Mouse (Mus musculus) left cerebral cortex, adult 8-10 months (tissue): ENCODE results near the gene Gm21981. TPM values are rescaled to one million over a fixed set of nuclear protein-coding genes. Genes with fewer than 3 reads are reported as not detected.

Experiments
- DNase-seq, 2 experiments: peaks; one replicate each; pipeline ENCODE4 v3.0.0; 2022; ENCODE audit warnings: low spot score in 2 of 2
- total RNA-seq, 4 experiments: library from RNA; stranded (reverse); gene quantifications; 2 replicates each; pipeline ENCODE4 v1.2.4; 2022

Gene Gm21981
- total RNA-seq, 4 experiments from 2014 or later = 2.4 to 4.9 (median 4.1) TPM

DNA sequence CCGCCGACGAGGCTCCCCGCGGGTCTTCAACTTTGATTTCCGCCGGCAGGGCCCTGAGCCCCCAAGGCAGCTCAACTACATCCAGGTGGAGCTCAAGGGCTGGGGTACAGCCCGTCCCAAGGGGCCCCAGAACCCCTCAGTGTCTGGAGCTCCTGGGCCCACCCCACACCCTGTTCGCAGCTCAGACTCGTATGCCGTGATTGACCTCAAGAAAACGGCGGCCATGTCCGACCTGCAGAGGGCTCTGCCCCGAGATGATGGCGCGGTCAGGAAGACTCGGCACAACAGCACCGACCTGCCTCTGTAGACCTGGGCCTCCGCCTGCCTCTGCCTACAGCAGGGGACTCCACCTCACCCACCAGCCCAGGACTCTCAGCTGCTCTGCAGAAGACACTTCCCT, 9.3 kb upstream of the Gm21981 start:
- no peak for DNase-seq

DNA sequence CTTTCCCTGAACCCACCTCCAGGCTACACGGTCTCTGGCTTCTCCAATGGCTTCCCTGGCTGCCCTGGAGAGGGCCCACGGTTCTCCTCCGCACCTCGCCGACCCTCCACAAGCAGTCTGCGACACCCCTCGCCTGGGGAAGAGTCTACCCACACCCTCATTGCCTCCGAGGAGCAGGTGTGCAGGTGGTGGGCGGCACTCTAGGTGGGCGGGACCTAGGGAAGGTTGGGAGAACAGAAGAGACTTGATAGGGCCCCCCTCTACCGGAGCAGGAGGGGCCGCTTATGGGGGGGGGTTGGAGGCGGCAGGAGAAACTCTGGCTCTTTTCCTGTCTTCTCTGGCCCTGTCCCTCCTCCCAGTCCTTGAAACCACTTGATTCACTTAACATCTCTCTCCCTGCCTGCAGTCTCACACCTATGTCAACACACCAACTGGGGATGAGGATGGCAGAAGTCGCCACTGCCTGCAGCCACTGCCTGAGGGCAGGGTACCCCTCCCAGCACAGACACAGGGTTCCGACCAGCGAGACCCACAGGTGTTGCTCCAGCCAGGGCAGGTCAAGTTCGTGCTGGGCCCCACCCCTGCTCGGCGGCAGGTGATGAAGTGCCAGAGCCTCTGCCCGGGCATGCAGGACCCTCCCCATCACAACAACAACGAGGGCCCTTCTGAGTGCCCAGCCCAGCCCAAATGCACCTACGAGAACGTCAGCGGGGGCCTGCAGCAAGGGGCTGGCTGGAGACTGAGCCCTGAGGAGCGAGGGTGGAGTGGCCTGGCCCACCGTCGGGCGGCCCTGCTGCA, 8.5 kb upstream of the Gm21981 start:
- no peak for DNase-seq

DNA sequence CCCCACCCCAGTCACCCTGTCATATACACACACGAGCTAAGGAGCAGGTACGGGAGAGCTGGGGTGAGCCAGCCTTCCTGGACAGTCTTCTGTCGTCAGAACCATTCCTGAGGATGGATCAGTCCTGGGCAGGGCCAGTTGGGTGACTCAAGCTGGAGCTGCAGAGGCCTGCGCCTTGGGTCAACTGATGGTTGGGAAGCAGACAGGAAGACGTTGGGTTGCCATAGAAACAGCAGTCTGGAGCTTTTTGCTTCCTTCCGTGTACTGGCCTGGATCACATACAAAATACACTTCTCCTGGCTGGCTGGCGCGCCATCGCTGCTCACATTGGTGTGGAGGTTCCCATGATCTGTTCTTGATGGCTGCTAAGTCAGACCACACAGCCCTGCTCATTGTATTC, 7.5 kb upstream of the Gm21981 start:
- no peak for DNase-seq

DNA sequence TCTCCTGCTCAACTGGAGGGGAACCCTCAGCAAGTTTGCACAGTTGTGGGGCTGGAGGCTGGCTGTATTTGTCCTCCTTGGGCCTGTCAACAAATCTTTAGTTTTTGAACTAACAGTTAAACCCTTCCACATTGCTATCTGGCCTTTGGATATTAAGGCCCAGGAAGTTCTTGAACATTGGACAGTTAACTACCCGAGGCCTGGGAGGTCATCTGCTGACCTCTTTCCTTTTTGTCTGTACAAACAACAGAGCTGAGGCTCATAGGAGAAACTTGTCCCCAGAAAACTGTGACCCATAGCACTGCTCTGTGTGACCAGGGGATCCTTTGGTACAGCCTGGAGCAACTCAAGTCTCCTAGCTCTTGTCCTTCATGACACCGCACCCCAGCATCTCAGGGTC, 4.8 kb upstream of the Gm21981 start:
- no peak for DNase-seq

DNA sequence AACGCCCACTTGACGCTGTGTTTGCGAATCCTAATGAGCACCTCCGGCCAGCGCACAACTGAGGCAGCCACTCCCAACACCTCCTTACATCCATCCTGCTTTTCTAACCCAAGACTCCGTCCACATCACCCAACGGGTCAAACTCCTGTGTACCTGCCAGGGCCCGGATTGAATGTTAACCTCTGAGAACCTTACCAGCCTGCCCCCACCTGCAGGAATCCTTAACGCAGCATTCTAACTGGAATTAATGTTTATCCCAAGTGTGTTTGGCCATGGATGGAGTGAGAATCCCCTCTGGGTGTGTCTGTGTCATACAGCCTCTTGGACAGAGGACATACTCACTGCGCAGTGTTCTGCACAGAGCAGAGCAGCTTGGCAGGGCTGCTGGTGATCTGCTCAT, 3.9 kb upstream of the Gm21981 start:
- DNase-seq = no peak

DNA sequence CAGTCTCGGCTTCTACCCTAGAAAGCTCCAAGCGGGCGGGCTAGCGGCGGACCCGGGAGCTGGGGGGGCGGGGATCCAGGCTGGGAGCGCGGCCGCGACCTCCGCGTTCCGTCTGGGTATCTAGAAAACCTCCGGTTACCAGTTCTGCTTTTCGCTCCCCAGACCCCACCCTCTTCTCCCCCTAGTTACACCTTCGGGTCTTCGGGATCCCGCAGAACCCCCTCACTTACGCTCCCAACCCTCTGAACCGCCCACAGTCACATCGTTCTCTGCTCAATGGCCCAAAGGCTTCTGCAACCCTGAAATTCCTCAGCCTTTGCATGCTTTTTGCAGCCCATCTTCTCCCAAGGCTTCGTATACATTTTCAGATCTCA, 1.1 kb upstream of the Gm21981 start:
- no peak for DNase-seq

DNA sequence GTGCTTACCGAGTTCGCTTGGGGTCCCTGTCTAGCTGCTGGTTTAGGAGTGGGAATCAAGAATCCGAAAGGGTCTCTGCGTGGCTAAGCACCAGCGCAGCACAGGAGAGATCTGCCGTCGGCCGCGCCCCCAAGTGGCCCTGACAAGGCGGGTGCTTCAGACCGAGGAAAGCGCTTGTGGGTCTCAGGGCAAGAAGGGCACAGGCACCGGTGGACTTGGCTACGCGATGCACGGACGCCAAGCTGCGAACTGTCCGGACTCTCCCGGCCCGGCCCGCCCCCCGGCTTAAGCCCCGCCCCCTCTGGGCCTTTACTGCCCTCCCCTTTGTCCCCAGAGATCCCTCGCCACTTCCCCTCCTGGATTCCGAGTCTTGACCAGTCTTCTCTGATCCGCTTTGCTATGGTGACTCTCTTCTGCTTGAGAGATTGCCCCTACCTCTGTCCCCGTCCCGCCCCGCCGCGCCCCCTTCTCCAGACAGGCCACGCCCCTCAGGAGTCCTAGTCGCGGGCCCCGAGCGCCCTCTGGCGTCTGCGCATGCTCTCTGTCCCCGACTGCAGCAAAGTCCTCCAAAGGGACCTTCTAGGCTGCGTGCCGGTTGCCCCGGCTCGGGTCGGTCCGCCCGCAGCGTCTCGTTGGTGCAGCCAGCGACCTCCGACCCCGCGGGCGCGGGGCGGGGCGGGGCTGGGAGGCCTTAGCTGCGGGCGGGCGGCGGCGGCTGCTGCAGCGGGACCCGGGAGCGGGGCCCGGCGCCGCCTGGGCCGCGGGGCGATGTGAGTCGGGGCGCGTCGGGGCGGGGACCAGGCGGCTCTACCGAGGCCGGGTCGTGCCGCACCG, 465 bp upstream of the Gm21981 start, which contains the start of gene Prickle4:
Gene Prickle4 (minus strand): TSS at position 234 of the 834 bp plus-strand sequence.
- peak; percentile 91 to 95 for DNase-seq

DNA sequence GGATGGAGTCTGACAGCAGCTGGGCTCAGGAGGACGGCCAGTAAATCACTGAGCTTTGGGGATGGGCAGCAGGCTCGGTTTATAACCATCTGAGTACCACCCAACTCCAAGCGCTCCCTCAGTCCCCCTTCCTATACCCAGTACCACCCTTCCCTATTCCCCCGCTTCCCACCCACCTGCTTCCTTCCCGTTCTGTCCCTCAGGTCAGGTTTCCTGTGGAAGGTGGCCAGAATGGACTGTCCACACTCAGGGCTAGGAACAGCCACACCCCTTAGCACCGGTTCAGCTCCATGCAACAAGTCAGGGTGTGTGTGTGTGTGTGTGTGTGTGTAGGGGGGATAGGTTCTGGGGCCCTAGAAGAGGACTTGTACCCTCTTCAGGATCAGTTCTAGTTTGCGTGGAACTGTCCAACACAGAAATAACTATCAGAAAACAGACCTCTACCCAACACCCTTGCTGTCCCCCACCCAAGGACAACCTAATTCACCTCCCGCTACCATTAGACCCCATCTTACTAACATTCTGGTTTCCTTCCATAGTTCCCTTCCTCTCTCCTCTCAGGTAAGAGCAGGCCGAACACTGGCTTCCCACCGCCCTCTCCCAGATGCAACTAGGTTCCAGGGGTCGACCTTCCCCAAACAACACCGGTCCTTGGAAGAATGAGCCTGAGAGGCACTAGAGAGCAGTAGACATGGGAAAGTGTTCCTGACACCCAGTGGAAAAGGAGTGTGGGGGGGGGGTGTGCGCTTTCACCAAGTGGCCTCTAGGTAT, 399 bp downstream of the Gm21981 start:
- DNase-seq = no peak

DNA sequence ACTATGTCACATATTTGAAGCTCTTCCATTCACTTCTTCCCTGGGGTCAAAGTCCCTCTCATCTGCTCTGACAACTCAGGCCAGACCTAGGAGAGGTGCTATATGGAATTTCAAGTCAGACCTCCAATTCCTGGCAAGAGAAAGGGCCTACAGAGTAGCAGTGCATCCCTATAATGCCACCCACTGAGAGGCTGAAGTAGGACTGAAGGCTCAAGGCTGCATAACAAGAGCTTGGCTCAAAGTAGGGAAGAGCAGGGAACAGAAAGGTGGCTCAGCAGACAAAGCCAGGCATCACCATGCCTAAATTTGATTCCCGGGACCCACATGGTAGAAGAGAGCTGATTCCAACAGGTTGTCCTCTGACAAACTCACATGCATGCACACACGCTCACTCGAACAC, 2.6 kb downstream of the Gm21981 start:
- no peak for DNase-seq

DNA sequence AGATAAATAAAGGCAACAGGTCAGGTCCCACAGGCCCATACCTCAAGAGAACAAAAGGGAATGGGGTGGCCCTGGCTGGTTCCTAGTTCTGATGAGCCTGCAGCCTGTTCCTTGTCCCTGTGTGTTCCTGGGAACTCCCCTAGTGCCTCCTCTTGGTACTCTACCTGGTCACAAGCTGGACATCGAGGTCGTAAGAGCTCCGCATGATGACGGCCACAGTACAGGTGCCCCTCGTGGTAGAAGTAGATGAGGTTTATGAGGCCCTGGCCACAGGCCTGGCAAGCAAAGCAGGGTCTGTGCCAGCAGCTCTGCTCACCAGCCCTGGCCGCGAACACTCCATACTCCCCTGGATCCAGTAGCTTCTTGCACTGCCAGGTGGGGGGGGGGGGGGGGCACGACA, 4.4 kb downstream of the Gm21981 start:
- no peak for DNase-seq

DNA sequence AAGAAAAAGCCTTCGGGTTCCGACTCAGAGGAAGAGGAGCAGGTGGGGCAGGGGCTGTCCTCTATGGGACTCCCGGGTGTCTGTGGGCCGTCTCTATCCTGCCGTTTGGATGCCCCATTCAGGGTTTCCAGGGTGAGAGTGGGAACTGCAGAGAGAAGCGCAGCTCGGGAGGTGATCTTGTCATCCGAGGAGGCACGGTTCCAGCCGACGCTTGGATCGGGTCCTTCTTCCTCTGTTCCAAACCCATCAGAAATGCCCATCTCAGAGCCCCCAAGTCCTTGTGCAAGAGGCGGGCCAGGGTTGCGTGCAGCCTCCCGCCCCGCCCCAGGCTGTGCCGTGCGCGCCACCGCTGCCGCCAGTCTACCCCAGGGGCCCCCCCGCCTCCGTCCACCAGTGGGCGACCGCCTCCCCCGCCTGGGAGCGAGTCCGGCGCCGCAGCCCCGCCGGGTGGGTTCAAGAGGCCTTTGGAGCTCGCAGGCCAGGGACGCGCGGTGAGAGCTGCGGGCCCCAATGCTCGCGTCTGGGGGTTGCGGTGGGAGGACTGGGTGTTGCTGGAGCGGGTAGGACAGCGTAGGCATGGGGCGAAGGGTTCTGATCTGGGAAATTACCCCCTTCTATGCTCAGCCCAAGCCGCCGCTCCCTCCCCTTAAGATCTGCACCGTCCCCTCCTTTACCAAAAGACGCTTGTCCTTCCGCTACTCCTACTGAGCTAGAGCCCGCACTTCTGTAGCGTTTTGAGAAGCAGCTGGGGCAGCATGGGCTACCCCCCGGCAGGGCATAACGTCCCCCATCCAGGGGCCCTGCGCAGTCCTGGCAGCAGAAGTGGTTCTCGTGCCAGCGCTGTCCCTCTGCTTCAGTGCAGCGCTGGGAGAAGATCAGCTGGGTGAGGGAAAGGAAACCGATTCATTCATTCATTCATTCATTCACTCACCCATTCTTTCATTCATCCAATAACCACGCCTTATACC, 5.4 kb downstream of the Gm21981 start, which contains the start of gene Frs3:
Gene Frs3 (plus strand): TSS at position 423 of the 968 bp plus-strand sequence.
- peak; percentile 63 to 77 for DNase-seq

DNA sequence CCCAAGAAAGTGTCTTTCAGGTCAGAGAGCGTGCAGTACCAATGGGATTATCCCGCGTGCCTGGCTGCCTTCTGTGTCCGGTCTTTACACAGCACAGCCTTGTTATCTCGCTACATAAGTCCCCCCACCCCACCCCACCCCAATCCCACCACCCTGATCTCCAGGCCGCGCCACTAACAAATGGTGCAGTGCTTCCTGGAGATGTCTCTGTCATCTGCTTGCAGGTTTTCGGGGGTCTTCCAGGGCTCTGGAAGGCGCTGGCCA, 6.0 kb downstream of the Gm21981 start, which contains the start of gene Tomm6:
Gene Tomm6 (minus strand): TSS at position 43 of the 264 bp plus-strand sequence.
- DNase-seq = no peak

DNA sequence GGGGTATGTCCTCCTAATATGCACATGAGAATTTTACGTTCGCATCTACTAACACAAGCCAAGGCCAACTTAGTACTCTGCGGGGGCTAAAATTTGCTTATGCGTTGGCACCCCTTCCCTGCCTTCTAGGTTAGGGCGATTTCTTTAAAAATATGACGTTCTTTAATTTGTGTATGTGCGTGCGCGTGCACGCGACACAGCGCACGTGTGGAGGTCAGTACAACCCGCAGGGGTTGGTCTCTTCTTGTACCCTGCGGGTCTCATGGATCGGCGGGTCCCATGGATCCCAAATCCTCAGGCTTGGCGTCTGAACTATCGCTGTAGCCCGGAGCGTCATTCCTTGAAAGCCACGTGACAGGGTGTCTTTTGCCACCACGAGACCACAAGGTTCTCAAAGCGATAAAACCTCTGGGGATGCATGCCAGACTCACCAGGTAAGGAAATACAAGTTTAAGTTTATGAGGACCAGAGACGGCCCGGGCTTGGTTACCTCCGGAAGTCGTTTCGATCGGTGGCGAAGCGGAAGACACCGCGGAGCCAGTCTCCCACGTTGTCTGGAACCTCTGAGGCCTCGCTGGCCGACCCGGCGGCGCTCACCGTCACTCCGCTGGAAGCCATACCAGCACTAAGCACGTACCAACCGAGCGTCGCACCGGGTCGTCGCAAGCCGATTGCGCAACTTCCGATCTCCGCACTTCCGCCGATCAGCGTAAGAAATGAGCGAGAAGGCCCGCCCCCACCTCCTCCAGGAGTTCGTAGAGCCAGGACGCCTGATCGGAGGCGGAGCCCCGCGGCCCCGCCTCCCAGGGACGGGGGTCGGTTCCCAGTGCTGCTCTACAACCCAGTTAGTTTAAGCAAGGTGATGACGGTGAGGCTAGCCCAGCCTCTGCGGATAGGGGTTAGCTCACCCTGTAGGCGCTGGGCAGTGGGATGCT, 6.6 kb downstream of the Gm21981 start:
- peak; percentile 85 to 97 for DNase-seq

DNA sequence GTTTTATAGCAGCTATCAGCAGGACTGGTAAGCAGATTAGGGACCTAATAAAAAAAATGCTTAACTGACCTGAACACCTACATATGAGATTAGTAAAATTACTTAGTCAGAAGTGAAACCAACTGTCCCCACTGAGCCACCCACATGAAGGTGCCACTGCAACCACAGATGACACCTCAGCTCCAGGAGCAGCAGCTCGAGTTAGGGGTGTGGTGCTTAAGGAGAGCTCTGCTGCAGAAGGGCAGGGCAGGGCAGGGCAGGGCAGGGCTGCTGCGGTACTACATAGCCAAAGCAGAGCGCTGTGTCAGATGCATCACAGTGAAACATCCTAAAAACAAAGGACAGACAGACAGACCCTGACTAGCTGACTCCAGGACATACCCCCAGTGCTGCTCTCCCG, 11.4 kb downstream of the Gm21981 start:
- no peak for DNase-seq

DNA sequence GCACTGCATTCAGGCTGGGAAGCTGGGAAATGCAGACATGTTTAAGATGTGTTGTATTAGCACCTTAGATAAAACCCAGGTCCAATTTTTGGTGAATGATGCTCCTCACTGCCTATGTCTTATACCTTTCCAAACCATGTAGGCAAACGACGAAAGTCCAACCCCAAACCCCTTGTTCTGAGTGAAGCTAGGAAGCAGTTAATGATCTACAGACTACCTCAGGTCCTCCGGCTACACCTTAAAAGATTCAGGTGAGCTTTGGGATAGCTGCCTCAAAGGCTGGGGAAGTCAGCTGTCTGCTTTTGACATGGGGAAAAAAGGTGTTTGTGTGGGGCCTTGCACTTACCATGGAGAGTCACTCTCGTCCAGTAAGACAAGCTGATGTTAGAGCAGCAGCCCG, 15.6 kb downstream of the Gm21981 start:
- no peak for DNase-seq

DNA sequence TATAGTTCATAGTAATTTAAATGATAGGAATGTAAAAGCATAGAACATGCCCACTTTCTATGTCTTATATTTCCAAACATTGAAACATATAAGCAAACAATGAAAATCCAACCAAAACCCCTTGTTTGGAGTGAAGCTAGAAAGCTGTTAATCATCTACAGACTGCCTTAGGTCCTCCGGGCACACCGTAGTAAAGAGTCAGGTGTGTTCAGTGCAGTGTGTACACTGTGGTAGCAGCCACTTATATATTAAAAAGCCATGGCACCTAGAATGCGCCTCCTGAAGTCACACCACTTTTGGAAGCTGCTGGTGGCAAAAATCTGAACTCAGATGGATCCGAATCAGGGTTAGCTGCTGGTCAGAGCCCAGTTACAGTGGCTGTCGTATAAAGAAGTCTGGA, 16.0 kb downstream of the Gm21981 start:
- no peak for DNase-seq

DNA sequence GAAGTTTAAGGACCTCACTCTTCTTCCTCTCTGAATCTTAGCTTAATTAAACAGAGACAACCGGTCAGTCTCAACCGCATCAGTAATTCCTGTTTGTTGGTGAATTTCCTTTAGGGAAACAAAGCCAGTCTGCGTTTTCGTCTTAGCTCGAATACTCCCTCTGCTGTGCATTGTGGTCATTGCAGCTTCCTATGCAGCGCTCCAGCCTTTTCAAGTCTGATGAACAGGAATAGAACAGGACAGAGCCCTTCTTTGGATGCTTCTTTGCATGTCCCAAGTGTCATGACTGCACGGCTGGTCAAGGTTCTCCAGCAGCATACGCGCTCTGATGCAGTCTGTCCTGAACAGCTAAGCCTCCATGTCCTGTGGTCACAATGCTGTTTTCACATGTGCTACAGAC, 17.7 kb downstream of the Gm21981 start:
- peak in 1 of 2 experiments; percentile 64 for DNase-seq

DNA sequence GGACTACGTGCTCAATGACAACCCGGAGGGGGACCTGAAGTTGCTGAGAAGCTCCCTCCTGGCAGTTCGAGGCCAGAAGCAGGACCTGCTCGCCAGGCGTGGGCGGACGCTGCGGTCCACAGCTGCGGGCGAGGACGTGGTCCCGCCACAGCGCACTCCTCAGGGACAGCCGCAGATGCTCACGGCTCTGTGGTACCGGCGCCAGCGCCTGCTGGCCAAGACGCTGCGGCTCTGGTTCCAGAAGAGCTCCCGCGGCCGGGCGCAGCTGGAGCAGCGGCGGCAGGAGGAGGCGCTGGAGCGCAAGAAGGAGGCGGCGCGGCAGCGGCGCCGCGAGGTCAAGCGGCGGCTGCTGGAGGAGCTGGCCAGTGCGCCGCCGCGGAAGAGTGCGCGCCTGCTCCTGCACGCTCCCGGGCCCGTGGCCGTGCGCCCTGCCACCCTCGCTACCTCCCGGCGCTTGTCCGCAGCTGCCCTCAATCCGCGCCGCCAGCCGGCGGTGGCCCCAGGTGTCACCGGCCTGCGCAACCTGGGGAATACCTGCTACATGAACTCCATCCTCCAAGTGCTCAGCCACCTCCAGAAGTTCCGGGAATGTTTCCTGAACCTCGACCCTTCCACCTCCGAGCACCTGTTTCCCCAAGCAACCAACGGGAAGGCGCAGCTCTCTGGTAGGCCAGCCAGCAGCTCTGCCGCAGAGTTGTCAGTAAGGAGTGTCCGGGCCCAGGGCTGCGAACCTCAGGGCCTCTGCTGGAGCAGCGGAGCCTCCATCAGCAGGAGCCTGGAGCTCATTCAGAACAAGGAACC, 21.7 kb downstream of the Gm21981 start:
- peak in 1 of 2 experiments; percentile 49 for DNase-seq

DNA sequence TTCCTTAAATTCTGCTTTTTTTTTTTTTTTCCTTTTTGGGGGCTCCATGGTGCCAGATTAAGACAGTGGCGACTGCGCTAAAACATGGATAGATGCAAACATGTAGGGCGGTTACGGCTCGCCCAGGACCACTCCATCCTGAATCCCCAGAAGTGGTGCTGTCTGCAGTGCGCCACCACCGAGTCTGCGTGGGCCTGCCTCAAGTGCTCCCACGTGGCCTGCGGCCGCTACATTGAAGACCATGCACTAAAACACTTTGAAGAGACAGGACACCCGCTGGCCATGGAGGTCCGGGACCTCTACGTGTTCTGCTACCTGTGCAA, 22.3 kb downstream of the Gm21981 start:
- DNase-seq = no peak
